Mouse (Mus musculus) layer of hippocampus, postnatal 36 days (tissue): ENCODE data around the gene 1600014C10Rik. TPM values are rescaled to one million over a fixed set of nuclear protein-coding genes. Genes with fewer than 3 reads are reported as not detected.

Source experiments
- DNase-seq, 2 experiments: peaks; one replicate each; pipeline ENCODE4 v3.0.0; 2022
- total RNA-seq, 2 experiments: library from RNA; stranded (reverse); gene quantifications; 2 replicates each; pipeline ENCODE4 v1.2.3; 2021

1600014C10Rik gene
- total RNA-seq, 2 experiments from 2014 or later: 25.7 to 26.3 TPM

DNA sequence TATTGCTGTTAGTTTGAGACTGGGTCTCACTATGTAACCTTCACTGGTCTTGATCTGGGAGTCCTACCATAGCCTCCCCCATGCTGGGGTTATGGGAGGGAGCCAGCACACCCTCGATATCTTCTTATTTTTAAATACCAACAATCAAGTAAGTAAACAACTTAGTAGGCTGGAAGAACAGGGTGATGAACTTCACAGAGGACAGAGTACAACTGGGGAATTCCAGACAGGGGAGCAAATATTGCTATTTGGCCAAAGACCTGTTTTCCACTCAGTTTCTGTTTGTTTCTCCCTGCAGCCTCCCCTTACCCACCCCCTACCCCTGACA is 1.4 kb downstream of the 1600014C10Rik start:
- DNase-seq: no peak

DNA sequence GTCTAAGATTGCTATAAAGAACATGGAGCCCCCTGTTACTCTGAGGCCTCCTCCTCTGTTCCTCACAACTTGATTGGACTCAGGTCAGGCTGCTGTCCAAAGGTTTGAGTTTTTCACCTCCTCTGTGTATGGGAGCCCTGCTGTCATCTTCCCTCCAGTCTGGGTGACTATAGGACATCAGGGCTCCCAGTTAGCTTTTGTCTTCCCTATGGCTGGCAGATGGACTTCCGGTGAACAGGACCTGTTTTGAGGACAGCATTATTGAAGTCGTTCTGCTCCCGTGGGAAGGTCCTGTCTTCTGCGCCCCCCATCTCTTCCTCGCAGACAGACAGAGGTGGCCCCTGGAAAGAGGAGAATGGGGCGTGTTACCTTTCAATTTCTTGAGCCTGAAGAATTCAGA is 1.8 kb downstream of the 1600014C10Rik start:
- no peak for DNase-seq

DNA sequence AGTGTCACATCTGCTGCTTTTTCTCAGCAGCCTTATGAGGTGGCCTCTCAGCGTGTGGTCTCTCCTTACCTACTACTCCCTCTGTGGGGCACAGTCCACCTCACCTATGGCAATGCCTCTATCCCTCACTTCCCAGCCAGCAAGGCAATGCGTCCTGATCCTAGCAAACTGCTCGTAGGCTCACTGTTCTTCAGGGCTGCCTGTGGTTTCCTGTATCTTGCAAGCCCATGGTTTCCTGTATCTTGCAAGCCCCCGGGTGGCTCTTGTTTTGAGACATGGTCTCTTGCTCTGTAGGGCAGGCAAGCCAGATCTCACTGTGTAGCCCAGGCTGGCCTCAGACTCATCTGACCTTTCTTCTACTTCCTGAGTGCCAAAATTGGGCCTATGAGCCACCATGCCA is 3.8 kb downstream of the 1600014C10Rik start:
- DNase-seq: no peak

DNA sequence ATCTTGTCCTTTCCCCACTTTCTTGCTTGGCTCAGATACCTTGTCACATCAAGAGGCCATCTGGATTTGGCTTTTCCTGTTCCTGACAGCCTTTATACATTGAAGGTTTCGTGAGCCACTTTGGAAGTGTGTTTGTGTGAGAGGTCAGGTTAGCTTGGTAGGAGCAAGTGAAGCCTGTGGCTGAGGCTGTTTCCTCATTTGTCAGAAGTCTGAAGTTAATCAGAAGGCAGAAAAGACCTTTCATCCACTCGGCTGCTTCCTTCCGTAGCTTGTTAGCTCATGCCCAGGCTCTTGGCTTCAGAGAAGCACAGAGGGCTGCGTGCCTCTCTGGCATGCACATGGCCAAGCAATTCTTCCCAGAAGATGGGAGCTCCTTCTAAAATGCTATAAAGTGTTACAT is 4.8 kb downstream of the 1600014C10Rik start:
- DNase-seq: no peak

DNA sequence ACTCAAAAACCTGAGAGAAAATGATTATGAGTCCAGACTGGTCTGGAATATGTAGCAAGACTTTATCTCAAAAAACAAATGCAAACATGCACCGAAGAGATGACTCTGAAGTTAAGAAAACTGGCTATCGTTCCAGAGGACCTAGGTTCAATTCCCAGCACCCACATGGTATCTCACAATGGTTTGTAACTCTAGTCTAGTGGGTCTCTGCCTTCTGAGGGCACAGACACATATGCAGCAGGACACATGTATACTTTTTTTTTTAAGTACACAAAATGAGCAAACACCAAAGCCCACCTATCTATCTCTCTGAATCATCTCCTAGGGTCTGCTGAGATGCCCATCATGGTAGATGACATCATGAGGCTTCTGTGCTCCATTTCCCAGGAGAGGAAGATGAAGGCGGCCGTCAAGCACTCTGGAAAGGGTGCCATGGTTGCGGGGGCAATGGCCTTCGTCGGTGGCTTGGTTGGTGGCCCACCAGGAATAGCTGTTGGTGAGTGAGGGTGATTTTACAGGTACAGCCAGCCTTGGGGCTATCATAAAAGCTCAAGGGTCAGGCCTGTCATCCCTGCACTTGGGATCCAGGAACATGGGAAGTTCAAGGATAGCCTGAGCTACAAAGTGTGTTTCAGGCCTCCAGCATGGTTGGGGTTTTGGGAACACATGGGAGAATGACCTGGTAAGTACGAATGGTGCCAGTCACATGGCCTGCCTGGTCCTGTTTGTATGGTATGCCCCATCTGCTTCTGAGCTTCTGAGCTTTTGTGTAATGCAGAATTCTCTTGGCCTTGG is 5.5 kb downstream of the 1600014C10Rik start:
- no peak for DNase-seq

DNA sequence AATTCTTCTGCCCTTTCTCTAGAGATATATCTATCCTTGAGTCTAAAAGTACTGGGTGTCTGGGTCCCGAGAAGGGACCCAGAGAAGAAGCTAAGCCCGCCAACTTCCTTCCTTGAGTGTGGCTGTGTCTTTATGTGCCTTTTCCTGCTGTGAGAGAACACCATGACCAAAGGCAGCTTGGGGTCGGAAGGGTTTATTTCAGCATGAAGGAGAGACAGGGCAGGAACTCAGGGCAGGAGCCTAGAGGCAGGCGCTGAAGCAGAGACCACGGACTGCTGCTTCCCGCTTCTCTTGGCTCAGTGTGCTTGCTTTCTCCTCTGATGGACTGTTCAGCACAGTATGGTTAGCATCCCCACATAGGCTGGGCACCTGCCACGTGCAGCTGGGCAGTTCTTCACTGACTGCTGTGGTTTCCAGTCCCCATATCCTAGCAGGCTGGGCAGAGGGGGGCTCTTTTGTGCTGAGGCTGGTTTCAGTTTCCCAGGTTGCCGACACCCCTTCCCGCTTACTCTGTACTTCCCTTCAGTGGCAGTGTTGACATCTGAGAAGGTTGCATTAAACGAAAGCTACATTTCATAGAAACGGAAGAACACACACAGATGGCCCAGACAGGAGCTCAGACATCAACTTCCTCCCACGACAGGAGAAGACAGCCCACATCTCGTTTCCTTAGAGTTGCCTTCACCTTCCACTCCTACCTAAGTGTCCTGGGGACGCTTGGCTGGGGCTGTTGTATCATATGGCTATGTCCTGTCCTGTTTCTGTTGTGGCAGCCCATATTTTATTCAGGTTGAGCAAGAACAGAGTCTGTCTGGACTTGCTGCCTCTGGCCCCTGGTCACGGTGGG is 6.3 kb downstream of the 1600014C10Rik start:
- DNase-seq: no peak

DNA sequence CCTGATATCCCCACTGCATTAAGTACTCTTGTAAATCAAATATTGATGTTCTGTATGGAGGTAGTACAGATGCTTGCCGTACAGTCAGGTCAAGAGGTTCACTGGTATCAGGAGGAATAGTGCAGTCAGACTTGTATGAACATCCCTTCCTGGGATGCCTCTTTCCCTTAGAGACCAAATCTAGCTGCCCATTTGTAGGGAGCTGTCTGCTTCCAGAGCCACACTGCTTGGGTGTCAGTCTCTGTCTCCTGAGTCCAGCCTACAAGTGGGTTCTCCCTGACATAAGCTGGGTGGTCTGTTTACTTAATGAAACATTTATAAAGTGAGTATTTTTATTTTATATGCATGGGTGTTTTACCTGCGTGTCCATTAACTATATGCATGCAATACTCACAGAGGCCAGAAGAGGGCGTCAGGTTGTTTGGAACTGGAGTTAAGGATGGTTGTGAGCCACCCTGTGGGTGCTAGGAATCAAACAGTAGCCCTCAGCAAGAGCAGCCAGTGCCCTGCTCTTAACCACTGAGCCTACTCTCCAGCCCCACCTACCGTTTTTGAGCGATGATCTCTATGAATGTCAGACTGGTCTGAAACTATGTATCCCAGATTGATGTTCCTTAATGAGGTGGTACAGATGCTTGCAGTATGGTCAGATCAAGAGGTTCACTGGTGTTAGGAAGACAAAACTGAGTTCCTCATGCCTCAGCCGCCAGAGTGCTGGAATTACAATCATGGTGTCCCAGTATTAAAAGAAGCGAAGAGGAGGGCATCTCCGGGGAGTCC is 7.2 kb downstream of the 1600014C10Rik start:
- no peak for DNase-seq

DNA sequence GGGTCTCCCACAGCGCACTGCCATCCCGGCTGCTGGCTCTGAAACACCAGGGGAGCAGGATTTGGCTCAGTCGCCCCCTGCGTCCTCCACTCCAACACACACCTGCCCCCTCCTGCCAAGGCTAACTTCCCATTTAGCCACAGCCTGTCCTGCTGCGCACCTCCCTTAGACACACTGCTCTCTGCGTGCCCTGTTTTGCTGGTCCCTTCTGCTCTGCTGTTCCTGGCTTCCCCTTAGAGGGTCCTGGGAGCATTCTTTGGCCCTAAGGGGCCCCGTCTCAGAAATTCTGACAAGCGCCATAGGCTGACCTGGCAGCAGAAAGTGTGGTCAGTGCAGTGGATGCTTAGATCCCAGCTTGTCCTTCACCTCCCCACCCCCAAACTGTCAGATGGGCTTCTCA is 8.1 kb downstream of the 1600014C10Rik start:
- DNase-seq: no peak

DNA sequence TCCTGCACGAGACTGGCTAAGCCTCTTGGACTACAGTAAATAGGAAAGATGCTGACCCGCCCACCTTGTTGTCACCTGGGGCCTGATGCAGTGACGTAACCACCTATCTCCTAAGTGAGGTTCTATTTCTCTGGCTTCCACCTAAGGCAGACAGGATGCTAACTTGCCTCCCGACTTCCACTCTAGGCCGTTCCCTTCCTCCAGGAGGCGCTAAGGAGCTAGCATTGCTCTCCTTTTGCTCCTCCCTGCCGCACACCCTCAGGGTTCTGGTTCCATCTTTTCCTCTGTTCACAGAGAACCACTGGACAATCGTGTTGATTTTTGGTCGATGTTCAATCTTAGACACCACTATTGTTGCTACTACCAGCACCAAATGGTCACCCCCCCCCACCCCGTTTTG is 8.6 kb downstream of the 1600014C10Rik start:
- DNase-seq: no peak

DNA sequence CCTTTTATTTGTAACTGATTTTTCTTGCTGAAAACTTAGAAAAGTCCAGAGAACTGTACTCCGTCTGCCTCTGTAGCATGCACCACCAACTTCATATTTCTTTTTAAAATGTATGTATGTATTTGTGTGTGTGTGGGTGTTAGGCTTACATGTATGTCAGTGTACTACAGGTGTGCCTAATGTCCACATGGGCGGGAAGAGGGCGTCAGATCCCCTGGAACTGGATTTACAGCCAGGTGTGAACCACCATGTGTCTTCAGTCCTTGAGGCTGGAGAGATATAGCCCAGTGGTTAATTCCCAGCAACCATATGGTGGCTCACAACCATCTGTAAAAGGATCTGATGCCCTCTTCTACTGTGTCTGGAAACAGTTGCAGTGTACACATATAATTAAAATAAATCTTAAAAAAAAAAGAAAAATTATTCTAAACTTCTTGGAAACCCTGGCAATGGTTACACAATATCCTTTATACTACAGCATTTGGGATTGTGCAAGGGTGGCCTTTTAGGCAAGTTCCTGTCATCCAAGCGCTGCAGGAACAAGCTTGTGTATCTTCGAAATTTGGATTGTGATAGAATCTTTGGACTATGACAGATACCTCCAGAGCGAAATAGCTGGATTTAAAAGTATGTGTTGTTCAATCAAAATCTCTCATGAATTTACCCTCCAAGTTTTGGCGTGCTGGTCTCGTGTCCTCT is 17.0 kb downstream of the 1600014C10Rik start:
- no peak for DNase-seq

DNA sequence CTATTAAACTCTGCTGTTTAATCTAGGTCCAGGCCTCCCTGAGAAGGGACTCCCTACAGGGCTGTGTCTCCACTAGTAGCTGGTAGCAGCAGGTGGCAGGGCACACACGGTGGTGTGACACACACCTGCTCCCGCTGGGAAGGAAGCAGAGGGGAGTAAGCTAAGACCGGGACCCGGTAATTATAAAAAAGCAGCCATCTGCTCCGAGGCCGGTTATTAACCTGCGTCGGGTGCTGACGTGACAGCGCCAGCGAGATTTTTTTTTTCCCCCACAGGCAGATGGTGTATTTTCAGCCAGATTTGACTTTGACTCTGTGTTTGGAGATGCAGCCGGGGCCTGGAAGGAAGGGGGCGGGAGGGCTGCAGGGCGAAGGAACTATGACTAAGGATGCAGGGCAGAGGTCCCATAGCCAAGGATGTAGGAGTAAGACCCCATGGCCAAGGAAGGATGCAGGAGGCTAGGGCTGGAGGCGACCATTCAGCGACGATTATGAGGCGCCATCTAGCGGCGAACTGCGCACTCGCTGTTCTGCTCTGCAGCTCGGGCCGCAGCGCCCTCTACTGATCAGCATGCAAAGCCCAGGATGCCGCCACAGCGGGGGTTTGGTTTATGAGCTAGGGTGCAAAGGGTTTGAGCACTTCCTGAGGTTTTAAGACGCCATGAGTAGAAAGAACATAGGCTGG is 17.7 kb downstream of the 1600014C10Rik start:
- peak; percentile 86 to 87 for DNase-seq

DNA sequence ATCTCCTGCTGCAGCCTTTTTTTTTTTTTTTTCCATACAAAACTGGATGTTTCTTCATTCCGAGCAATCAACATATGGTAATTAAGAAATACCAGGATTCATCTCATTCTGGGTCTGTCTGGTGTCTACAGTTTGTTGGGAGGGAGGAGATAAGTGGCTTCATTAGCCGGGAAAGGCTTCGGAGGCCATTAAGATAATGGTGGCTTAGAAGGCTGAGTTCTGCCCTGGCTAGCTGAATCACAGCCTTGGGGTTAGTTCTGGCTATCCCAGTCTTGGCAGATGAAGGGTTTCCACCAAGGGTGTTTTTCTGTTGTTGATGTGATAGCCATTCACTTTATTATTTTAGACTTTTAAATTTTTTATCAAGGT is 18.3 kb downstream of the 1600014C10Rik start:
- DNase-seq: no peak

DNA sequence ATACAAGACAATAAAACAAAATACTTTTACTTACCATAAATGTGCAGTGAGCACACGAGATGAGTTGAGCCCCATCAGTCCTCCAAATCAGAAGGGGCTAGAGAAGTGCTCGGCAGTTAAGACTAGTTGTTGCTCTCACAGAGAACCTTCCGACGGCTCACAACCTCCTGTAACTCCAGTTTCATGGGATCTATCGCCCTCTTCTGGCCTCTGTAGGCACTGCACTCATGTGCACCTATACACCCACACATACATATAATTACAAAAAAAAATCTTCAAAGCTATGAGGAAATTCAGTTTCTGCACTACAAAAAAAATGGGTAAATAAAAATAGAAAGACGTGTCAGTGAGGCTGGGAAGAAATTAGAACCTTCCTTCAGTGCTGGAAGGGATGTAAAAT is 21.3 kb downstream of the 1600014C10Rik start:
- no peak for DNase-seq

DNA sequence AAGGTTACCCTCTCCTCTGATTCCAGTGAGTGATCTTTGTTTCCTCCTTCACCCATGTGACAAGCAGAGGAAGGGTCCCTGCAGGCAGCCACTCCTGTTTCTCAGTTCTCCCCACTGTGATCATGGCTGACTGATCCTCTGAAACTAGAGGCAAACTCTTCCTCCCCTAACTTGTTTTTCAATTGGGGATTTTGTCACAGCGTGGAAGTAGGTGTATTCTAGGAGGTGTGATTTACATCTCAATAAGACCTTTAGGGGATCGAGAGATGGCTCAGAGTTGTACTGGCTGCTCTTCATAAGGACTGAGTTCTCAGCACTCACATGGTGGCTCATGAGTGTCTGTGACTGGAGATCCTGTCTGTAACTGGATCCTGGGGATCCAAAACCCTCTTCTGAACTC is 22.8 kb downstream of the 1600014C10Rik start:
- no peak for DNase-seq

DNA sequence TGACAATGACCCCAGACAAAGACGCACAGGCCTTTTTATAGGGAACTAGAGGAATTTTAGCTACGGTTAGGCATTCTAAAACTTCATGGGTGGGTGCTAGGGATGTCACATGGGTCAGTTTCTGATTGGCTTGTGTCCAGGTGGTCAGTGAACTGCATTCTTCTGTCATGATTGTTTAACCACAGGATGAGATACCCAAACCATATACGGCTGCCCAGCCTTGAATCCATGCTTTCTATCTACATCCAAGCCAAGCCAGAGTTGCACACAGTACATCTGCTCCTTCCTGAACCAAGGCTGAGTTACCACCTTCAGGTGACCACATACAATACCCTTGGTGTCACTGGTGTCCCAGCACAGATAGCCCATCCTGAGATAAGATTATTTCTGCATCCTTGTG is 23.5 kb downstream of the 1600014C10Rik start:
- DNase-seq: no peak

DNA sequence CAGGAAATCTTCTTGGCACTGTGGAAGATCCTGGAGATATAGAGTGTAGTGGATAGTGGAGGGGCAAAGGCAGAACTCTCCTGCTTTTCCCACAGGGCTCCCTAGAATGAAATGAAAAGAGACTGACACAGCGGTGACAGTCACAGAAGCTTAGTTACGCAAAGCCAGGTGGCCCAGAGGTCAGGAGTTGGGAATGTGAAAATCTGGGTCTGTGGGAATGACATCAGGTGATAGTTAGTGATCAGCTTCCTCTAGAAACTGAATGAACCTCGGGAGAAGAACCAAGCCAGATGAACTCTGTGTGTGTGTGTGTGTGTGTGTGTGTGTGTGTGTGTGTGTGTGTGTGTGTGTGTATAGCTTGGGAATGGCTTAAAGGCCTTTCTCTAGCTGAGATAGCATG is 26.0 kb downstream of the 1600014C10Rik start:
- DNase-seq: no peak

DNA sequence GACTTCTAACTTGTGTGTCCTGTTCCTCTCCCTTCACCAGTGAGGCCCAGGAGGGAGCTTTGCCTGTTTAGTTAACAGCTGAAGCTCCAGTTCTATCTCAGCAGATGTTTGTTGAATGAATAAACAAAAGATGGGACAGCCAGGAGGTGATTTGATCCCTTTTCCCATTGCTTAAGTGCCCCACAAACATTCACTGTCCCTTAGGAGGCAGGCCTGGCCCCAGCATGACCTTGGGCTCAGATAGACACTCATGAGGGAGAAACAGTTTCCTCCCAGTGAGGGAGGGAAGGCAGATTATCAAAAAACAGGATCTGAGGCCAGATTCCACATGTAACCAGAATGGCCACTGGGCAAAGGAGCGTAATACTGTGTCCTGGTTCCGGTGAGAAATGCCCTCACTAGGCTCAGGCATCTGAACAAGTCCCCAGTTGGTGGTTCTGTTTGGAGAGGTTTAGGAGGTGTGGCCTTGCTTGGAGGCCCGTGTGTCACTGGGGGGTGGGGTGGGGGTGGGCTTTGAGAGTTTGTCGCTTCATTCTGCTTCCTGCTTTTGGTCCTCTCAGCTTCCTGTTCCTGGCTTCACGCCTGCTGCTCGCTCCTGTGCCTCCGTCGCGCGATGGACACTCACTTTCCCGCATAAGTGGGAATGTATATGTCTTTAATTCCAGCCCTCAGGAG is 26.6 kb downstream of the 1600014C10Rik start:
- no peak for DNase-seq

DNA sequence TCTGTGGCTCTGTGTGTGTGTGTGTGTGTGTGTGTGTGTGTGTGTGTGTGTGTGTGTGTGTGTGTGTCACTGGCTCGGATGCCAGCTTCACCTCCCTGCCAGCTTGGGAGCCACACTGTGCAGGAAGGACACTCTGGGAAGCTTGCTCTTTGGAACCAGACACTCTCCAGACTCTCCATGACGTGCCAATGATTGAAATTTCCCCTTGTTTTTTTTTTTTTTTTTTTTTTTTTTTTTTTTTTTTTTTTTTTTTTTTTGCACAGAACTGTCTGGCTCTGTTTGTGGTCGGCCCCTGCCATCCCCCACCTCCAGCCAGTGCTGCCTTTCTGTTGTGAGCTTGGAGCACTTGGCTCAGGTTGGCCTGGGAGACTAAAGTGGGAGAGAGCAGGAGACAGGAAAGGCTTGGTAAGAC is 29.6 kb downstream of the 1600014C10Rik start:
- no peak for DNase-seq

DNA sequence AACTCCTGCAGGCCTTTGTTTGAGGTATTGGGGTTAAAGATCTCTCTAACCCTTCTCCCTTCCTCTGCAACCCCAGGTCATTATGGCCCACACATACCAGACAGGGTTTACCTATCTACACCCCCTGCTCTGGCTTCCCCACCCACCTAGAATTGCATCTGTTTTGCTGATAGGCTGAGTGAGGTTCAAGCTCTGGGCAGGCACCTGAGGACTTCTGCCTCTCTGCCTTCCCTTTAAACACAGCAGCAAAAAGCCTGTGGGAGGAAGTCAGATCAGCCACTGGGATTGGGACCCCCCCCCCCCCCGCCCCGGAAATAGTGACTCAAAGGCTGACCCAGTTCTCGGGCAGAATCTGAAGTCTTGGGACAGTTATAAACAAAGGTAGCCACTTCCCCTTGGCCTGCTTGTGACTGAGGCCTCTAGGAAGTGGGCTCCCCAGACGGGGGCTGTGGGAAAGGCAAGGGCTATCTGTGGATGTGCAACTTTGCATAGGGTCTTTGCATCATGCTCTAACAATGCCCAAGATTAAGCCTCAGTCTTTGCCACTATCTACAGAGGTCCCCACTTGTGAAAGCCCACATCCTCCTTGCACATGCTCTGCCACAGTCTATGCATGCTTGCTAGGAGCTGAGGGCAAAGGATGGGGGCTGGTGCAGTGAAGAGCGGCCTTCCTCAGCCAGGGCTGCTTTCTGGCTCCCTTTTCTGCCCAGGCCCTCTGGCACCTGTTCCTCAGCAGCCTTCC is 31.6 kb downstream of the 1600014C10Rik start:
- DNase-seq: no peak

DNA sequence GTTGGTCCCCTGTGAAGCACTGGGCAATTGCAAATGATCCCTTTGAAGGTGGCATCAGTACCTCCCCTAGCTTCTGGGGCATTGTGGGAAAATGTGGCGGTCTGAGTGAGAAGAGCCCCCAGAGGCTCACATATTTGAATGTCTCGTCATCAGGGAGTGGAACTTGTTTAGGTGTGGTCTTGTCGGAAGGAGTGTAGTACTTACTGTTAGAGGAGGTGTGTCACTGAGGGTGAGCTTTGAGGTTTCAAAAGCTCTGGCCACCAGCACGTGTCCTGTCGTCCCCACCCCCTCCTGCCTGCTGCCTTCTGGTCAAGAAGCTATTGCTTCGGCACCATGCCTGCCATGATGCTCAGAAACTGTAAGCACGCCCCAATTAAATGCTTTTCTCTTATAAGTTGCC is 32.3 kb downstream of the 1600014C10Rik start:
- DNase-seq: no peak

DNA sequence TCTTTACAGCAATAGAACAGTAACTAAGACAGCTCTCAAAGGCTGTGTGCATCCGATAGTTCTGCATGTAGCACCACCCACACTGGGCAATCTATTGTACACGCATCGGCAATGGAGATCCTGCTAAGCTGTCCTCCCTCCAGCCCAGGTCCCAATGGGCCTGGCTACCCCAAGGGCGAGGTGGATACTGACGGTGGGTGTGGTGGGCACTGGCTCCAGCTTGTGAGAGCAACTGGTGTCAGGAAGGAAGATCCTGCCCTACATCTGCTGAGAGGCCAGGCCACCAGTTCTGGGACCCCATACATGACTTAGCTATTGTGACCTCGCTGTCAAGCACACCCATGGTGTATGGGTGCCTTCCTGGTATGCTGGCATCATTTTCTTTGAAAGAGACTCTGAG is 32.7 kb downstream of the 1600014C10Rik start:
- DNase-seq: no peak
